Mouse (Mus musculus): ENCODE results near the gene Egr2. TPM values are rescaled to one million over a fixed set of nuclear protein-coding genes. Genes with fewer than 3 reads are reported as not detected.

Egr2 gene
- polyA plus RNA-seq, 1 experiment from 2014 or later, result 2.5 TPM

DNA sequence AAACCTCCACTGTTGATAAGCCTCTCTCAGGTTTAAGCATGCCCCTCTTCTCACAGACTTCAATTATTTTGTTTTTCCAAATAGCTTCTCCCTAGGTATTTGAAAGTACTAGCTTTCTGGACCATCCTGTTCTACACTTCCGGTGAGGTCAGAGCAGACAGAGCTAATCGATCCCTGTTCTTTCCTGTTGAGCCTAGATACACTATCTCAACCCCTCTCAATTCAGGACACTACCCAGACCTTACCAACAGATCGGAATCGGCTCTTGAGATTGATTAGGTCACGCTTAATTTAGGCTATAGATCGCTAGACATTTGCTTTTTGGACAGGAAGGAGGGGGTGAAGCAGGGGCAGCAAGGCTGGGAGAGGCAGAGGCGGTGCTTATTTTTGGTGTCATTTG, 22.4 kb upstream of the Egr2 start:
- WGBS, result 73% methylated on average over 7 of the region's 7 CpGs
- no peak for ATAC-seq (ENCODE audit: insufficient number of reproducible peaks, low FRiP score, low TSS enrichment, low read depth)
- Histone ChIP-seq H3K9ac (no peak overlapping the region), H3K9me3 (no peaks in the 10 kb centered on the region), H3K4me1 (0 out of 2 replicates have a peak, but pooled peaks cover 3% of the 10 kb centered on the region), H3K27me3 (no peaks in the 10 kb centered on the region), H3K36me3 (no peaks in the 10 kb centered on the region), H3K27ac (no peak overlapping the region), H3K4me3 (no peak overlapping the region), H3K4me2 (no peak overlapping the region)

DNA sequence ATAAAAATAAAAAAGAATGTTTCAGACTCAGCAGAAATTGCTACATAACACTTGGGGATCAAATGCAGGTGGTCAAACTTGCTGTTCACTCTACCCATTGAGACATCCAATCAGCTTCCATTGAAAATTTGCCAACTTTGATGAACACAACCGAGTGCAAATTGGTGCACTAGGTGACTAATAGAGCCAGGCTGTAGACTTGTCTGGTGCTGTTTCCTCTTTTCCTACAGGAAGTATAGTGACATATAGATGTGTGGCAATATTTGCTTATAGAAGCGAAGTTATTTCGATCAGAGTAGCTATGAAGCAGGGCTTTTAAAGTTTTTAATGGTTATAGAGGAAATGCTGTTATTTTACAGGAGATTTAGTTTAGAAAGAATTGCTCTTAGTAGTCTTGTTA, 16.5 kb upstream of the Egr2 start:
- no peaks in the 10 kb centered on the region for H3K9me3 ChIP-seq
- no peak for ATAC-seq (ENCODE audit: insufficient number of reproducible peaks, low FRiP score, low TSS enrichment, low read depth)
- H3K36me3 ChIP-seq, result no peaks in the 10 kb centered on the region
- no peaks in the 10 kb centered on the region for H3K4me1 ChIP-seq
- H3K27ac ChIP-seq, result no peak overlapping the region
- no peak overlapping the region for H3K9ac ChIP-seq
- no peaks in the 10 kb centered on the region for H3K27me3 ChIP-seq
- no peak overlapping the region for H3K4me3 ChIP-seq
- no peak overlapping the region for H3K4me2 ChIP-seq
- WGBS, result 76% methylated on average over 3 of the region's 3 CpGs

DNA sequence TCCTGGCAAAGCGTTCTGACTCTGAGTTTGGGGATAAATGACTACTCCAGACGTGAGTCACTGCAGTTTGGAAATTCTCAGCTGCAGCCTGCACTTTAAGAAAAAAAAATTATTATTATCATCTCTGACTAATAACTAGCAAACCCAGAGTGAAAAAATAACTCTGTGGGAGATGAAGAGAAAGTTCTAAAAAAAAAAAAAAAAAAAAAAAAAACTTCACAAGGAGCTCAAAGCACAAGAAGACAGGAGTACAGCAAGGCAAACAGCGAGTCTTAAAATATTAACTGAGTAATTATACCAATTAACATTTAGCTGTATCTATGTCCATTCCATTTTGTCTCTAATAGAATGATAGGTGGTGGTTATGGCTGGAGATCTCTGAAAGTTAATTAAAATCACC, 11.1 kb upstream of the Egr2 start:
- H3K27me3 ChIP-seq, result no peaks in the 10 kb centered on the region
- H3K4me1 ChIP-seq, result no peaks in the 10 kb centered on the region
- no peak overlapping the region for H3K4me3 ChIP-seq
- no peak overlapping the region for H3K9ac ChIP-seq
- no peak for ATAC-seq (ENCODE audit: insufficient number of reproducible peaks, low FRiP score, low TSS enrichment, low read depth)
- H3K36me3 ChIP-seq, result no peaks in the 10 kb centered on the region
- no peak overlapping the region for H3K4me2 ChIP-seq
- WGBS, result 72% methylated on average over 3 of the region's 3 CpGs
- no peak overlapping the region for H3K27ac ChIP-seq
- H3K9me3 ChIP-seq, result no peaks in the 10 kb centered on the region

DNA sequence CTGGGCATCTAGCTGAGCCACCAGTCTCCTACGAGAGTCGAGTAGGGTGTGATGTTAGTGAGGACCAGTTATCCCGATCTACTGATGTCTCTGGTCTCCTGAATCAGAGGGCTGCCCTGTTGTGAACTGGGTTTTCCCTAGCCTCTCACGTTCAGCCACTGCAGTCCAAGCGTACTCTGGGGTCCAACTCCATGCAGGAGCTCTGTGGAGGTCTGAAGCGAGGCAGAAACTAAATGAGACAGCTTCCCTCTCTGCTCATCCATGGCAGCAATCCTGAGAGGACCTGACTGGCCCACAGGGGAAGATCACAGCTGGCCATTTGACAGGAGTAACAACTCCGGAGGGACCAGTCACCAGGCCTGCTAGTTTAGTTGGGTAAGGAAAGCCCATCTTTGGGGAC, 10.6 kb upstream of the Egr2 start:
- 71% methylated on average over 7 of the region's 7 CpGs for WGBS
- no peak overlapping the region for H3K9ac ChIP-seq
- H3K36me3 ChIP-seq, result no peaks in the 10 kb centered on the region
- no peak overlapping the region for H3K27ac ChIP-seq
- no peaks in the 10 kb centered on the region for H3K9me3 ChIP-seq
- H3K27me3 ChIP-seq, result no peaks in the 10 kb centered on the region
- H3K4me1 ChIP-seq, result no peaks in the 10 kb centered on the region
- ATAC-seq (ENCODE audit: insufficient number of reproducible peaks, low FRiP score, low TSS enrichment, low read depth), result no peak
- H3K4me2 ChIP-seq, result no peak overlapping the region
- H3K4me3 ChIP-seq, result no peak overlapping the region

GRCm38 (mm10) chr10:67526435-67526834, 8.8 kb upstream of the Egr2 start:
- Histone ChIP-seq H3K9ac (no peak overlapping the region), H3K9me3 (no peaks in the 10 kb centered on the region), H3K27ac (no peak overlapping the region), H3K36me3 (no peaks in the 10 kb centered on the region), H3K4me1 (no peaks in the 10 kb centered on the region), H3K4me3 (no peak overlapping the region), H3K4me2 (no peak overlapping the region), H3K27me3 (peaks cover 8% of the 10 kb centered on the region; the same call in 1 of the 2 replicates)
- WGBS, result 74% methylated on average over 9 of the region's 9 CpGs
- no peak for ATAC-seq (ENCODE audit: insufficient number of reproducible peaks, low FRiP score, low TSS enrichment, low read depth)

GRCm38 (mm10) chr10:67529769-67530168, 5.5 kb upstream of the Egr2 start:
- Histone ChIP-seq H3K4me2 (no peak overlapping the region), H3K27me3 (peaks cover 35% of the 10 kb centered on the region), H3K4me1 (peaks cover under 1% of the 10 kb centered on the region; the same call in 1 of the 2 replicates), H3K4me3 (no peak overlapping the region), H3K9ac (no peak overlapping the region), H3K36me3 (no peaks in the 10 kb centered on the region), H3K27ac (no peak overlapping the region), H3K9me3 (no peaks in the 10 kb centered on the region)
- 65% methylated on average over 4 of the region's 4 CpGs for WGBS
- ATAC-seq (ENCODE audit: insufficient number of reproducible peaks, low FRiP score, low TSS enrichment, low read depth), result no peak

DNA sequence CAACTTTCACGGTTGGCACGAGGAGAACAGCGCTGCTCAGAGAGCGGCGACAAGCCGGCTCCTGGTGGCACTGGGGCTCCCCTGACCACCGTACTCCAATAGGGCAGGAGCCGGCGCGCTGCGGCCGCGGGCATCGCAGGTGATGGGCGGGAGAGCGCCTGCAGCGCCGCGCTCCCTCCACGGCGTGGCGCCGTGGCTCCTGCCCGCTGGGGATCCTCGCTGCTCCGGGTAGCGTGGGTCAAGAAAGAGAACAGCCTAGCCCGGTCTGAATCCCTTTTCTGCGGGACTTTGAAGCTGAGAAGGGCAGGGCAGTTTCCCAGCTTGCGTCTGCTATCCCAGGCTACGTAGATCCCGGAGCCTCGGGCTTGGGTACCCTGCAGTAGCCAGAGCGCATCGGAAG, 697 bp downstream of the Egr2 start:
- WGBS, result under 1% methylated on average over 35 of the region's 35 CpGs
- Histone ChIP-seq H3K4me2 (peak overlapping the region; percentile 98), H3K9ac (0 out of 2 replicates have a peak overlapping the region, but pooled peaks have one; percentile 15), H3K27me3 (peaks cover 81% of the 10 kb centered on the region), H3K27ac (no peak overlapping the region), H3K4me3 (peak overlapping the region; percentile 70), H3K36me3 (no peaks in the 10 kb centered on the region), H3K9me3 (no peaks in the 10 kb centered on the region), H3K4me1 (peaks cover 46% of the 10 kb centered on the region)
- ATAC-seq (ENCODE audit: insufficient number of reproducible peaks, low FRiP score, low TSS enrichment, low read depth), result no peak

GRCm38 (mm10) chr10:67536621-67537141, 1.4 kb downstream of the Egr2 start:
- peak overlapping the region; percentile 10; the same call in 1 of the 2 replicates for H3K9ac ChIP-seq
- peaks cover 46% of the 10 kb centered on the region for H3K4me1 ChIP-seq
- H3K4me2 ChIP-seq, result peak overlapping the region; percentile 98
- ATAC-seq (ENCODE audit: insufficient number of reproducible peaks, low FRiP score, low TSS enrichment, low read depth), result no peak
- 0% methylated on average over 16 of the region's 32 CpGs for WGBS
- no peak overlapping the region; the same call in 1 of the 2 replicates for H3K27ac ChIP-seq
- no peaks in the 10 kb centered on the region for H3K9me3 ChIP-seq
- peak overlapping the region; percentile 70 for H3K4me3 ChIP-seq
- no peaks in the 10 kb centered on the region for H3K36me3 ChIP-seq
- H3K27me3 ChIP-seq, result peaks cover 84% of the 10 kb centered on the region

DNA sequence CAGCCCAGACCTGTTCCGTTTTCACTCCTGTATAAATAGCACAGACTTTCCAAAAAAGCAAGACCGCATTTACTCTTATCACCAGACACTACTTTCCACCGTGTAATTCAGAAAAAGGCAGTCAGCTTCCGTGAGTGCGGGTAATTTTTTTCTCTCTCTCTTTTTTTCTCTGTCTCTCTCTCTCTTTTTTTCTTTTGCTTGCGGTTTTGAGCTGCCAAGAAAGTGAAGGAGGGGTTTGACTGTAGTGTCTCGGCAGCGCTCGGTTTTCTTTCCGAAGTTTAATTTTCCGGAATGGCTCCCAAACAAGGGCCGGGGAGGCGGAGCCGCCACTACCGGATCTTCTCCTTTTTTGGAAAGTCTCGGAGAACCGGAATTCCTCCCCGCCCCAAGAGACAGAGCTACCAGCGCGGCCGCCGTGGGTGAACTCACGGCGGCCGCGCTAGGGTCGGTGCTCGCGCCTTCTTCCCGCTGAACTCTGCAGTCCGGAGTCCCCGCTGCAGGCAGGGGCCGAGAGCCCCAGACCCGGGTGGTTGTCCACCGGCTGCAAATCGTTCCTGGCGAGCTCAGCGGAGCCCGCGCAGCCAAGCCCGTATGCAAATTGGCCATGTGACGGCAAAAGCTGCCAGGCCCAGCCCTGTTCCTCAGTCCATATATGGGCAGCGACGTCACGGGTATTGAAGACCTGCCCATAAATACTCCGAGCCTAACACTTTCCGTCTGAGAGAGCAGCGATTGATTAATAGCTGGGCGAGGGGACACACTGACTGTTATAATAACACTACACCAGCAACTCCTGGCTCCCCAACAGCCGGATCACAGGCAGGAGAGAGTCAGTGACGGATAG, 2.1 kb downstream of the Egr2 start:
- Histone ChIP-seq H3K4me3 (peak overlapping the region; percentile 70), H3K27ac (peak overlapping the region; percentile 69), H3K9ac (peak overlapping the region; percentile 35; the same call in 1 of the 2 replicates), H3K9me3 (no peaks in the 10 kb centered on the region), H3K4me1 (peaks cover 46% of the 10 kb centered on the region), H3K36me3 (no peaks in the 10 kb centered on the region; the same call in 1 of the 2 replicates), H3K27me3 (peaks cover 85% of the 10 kb centered on the region), H3K4me2 (peak overlapping the region; percentile 98)
- ATAC-seq (ENCODE audit: insufficient number of reproducible peaks, low FRiP score, low TSS enrichment, low read depth), result peak; percentile 85
- WGBS, result under 1% methylated on average over 51 of the region's 51 CpGs

DNA sequence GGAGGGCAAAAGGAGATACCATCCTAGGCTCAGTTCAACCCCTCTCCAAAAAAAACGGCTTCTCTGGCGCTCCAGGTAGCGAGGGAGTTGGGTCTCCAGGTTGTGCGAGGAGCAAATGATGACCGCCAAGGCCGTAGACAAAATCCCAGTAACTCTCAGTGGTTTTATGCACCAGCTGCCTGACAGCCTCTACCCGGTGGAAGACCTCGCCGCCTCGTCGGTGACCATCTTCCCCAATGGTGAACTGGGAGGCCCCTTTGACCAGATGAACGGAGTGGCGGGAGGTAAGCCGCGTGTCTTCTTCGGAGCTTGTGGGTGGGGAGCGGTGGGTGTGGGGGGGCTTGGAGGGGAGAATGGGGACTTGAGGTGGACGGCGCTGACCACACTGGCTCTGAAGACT, 2.8 kb downstream of the Egr2 start:
- H3K4me3 ChIP-seq, result peak overlapping the region; percentile 70
- peak overlapping the region; percentile 98 for H3K4me2 ChIP-seq
- WGBS, result under 1% methylated on average over 19 of the region's 19 CpGs
- H3K36me3 ChIP-seq, result no peaks in the 10 kb centered on the region; the same call in 1 of the 2 replicates
- no peak overlapping the region for H3K9ac ChIP-seq
- no peak for ATAC-seq (ENCODE audit: insufficient number of reproducible peaks, low FRiP score, low TSS enrichment, low read depth)
- H3K9me3 ChIP-seq, result no peaks in the 10 kb centered on the region
- H3K27ac ChIP-seq, result no peak overlapping the region
- H3K4me1 ChIP-seq, result peaks cover 46% of the 10 kb centered on the region
- peaks cover 83% of the 10 kb centered on the region for H3K27me3 ChIP-seq

- WGBS, result 1% methylated on average over 50 of the region's 50 CpGs
- Histone ChIP-seq H3K4me3 (peak overlapping the region; percentile 70), H3K27me3 (peaks cover 76% of the 10 kb centered on the region), H3K9ac (no peak overlapping the region), H3K4me2 (peak overlapping the region; percentile 98), H3K27ac (no peak overlapping the region), H3K4me1 (peaks cover 46% of the 10 kb centered on the region), H3K36me3 (no peaks in the 10 kb centered on the region; the same call in 1 of the 2 replicates), H3K9me3 (no peaks in the 10 kb centered on the region)
- no peak for ATAC-seq (ENCODE audit: insufficient number of reproducible peaks, low FRiP score, low TSS enrichment, low read depth)
Observed at GRCm38 (mm10) chr10:67538585-67539400, 3.5 kb downstream of the Egr2 start.

- ATAC-seq (ENCODE audit: insufficient number of reproducible peaks, low FRiP score, low TSS enrichment, low read depth), result no peak
- H3K9me3 ChIP-seq, result no peaks in the 10 kb centered on the region
- peak overlapping the region; percentile 70 for H3K4me3 ChIP-seq
- H3K27me3 ChIP-seq, result peaks cover 71% of the 10 kb centered on the region
- H3K4me2 ChIP-seq, result peak overlapping the region; percentile 98
- H3K4me1 ChIP-seq, result peaks cover 46% of the 10 kb centered on the region
- 40% methylated on average over 6 of the region's 6 CpGs for whole genome bisulfite sequencing
- no peak overlapping the region for H3K9ac ChIP-seq
- no peak overlapping the region for H3K27ac ChIP-seq
- no peaks in the 10 kb centered on the region; the same call in 1 of the 2 replicates for H3K36me3 ChIP-seq
Observed at GRCm38 (mm10) chr10:67539401-67539730, 4.1 kb downstream of the Egr2 start.
